Mouse (Mus musculus) 3134 (cell line): Measurements from ENCODE around the gene Larp7.

Source experiments
- DNase-seq: peaks from one replicate; pipeline ENCODE4 v3.0.0-alpha.2; 2011; ENCODE audit warnings: low spot score; ENCODE audit not compliant: insufficient read length; ENCODE audit errors: extremely low read depth

Gene Larp7

GRCm38 (mm10) chr3:127512794-127513335, 40.3 kb downstream of the Larp7 start:
- DNase-seq, result no peak

GRCm38 (mm10) chr3:127511786-127512746, 41.1 kb downstream of the Larp7 start:
- DNase-seq, result no peak

GRCm38 (mm10) chr3:127507878-127508783, 45.0 kb downstream of the Larp7 start:
- no peak for DNase-seq

- DNase-seq, result peak; percentile 13
These were observed 54.3 kb downstream of the Larp7 start, which contains the start of gene Ank2 for GRCm38 (mm10) chr3:127498742-127499400. Ank2 (minus strand) TSS chr3:127499350.

- DNase-seq, result no peak
These were observed 54.9 kb downstream of the Larp7 start for GRCm38 (mm10) chr3:127498197-127498741.

GRCm38 (mm10) chr3:127492663-127493062, 60.5 kb downstream of the Larp7 start:
- DNase-seq, result no peak

GRCm38 (mm10) chr3:127487302-127487701, 65.8 kb downstream of the Larp7 start:
- DNase-seq, result no peak
